Mouse (Mus musculus) E14TG2a.4 (cell line): ENCODE measurements at regions not wholly inside any gene's neighbourhood (a gene's known extent, or its start where the extent isn't known, plus 50 kb on each side); places are given as distances from the start of the nearest gene placed in this dataset.

Experiments
- H3K27me3 ChIP-seq: 2 replicates; pipeline ENCODE4 v1.6.1; 2014; ENCODE audit warnings: low read length, control low read depth; ENCODE audit not compliant: insufficient read depth
- H3K36me3 ChIP-seq: 2 replicates; pipeline ENCODE4 v1.6.1; 2014; ENCODE audit warnings: low read length, control low read depth; ENCODE audit not compliant: insufficient read depth
- H3K4me1 ChIP-seq: replicated peaks from 2 replicates; pipeline ENCODE4 v1.6.1; 2014; ENCODE audit warnings: low read depth, low read length, control low read depth
- H3K4me3 ChIP-seq: replicated peaks from 2 replicates; pipeline ENCODE4 v1.5.1; 2014; ENCODE audit warnings: mild to moderate bottlenecking, low read length
- H3K9me3 ChIP-seq: 2 replicates; pipeline ENCODE4 v1.6.1; 2014; ENCODE audit warnings: low read length, control low read depth
- CTCF ChIP-seq: conservative IDR thresholded peaks from 2 replicates; pipeline ENCODE4 v1.5.1; 2014; ENCODE audit warnings: low read length
- NANOG ChIP-seq: IDR thresholded peaks from 2 replicates; pipeline ENCODE4 v1.6.1; 2014; ENCODE audit warnings: borderline replicate concordance, low read length, mixed read lengths
- POU5F1 ChIP-seq: IDR thresholded peaks from 2 replicates; pipeline ENCODE4 v1.6.1; 2014; ENCODE audit warnings: low read length, borderline replicate concordance

DNA sequence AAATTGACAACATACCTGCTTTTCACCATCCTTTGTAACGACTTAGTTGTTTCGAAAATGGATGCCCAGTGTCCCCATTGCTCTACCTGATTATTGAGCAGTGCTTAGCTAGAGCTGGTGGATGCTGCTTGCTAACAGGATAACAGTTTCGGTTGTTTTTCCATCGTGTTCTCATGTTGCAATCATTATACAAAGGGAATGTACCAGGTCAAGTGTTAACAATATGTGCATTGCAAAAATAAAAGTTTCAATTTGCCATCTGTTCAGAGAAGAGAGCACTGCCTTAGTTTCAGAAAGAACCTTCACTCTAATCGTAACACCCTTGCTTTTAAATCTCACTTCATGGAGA is 96.6 kb upstream of the Igbp1b start:
- Histone ChIP-seq H3K36me3 (no peaks in the 10 kb centered on the region), H3K27me3 (no peaks in the 10 kb centered on the region), H3K9me3 (no peaks in the 10 kb centered on the region), H3K4me1 (no peaks in the 10 kb centered on the region), H3K4me3 (no peak overlapping the region)
- TF ChIP-seq POU5F1 = no peak
- no peak for TF ChIP-seq CTCF
- no peak for TF ChIP-seq NANOG

DNA sequence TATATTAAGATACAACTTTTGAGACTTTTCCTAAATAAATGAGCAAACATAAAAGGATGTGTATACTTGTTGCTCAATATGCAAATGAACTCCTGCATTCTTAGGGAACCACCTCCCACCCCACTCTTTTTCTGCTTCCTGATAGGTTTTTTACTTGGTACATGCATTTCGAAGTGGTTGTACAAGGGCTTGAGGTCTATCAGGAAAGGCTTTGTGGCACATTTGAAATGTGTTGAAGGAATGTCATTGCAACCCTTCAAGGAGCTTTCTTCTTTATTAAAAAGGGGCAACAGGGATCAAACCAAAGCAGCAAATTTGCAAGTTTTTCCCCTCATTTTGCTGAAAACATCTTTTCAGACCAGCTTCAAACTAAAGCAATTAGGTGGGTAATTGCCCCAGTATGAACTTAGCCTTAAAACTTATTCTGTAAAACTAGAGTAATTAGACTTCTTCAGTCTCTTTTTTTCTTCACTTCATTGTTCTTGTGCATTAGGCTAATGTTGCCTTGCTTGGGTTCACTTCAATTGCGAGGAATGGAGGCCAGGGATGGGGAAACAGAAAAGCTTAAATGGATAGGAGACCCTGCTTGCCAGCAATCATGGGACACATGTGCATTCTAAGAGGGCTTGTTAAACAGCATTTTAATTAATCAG is 96.1 kb upstream of the Igbp1b start:
- Histone ChIP-seq H3K9me3 (no peaks in the 10 kb centered on the region), H3K4me1 (no peaks in the 10 kb centered on the region), H3K4me3 (no peak overlapping the region), H3K27me3 (no peaks in the 10 kb centered on the region), H3K36me3 (no peaks in the 10 kb centered on the region)
- TF ChIP-seq POU5F1 = no peak

DNA sequence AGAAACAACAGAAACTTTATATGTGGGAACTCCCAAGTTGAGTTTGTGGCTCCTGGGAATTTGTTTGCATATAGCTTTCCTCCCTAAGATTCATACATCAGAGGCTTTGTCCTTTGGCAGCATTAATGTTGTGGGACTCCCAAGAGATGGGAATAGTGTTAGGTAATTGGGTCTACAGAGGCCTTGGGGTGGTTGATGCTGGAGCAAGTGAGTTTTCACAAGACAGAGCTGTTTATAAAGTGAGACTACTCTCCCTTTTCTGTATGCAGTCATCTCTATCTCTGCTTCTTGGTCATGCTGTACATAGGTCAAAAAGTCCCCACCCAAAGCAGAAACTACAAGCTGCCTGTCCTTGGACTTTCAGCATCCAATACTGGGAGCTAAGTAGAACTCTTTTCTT is 59.4 kb upstream of the Igbp1b start:
- Histone ChIP-seq H3K4me1 (no peaks in the 10 kb centered on the region), H3K4me3 (no peak overlapping the region), H3K36me3 (no peaks in the 10 kb centered on the region), H3K27me3 (no peaks in the 10 kb centered on the region), H3K9me3 (no peaks in the 10 kb centered on the region)
- TF ChIP-seq POU5F1 = no peak
- TF ChIP-seq NANOG = no peak
- no peak for TF ChIP-seq CTCF
